Mouse (Mus musculus) adrenal gland, postnatal 4 days (tissue): ENCODE results near the gene Hsd11b2. TPM values are rescaled to one million over a fixed set of nuclear protein-coding genes. Genes with fewer than 3 reads are reported as not detected.

Experiments used
- DNase-seq, 2 experiments: peaks; one replicate each; pipeline ENCODE4 v3.0.0; 2021 to 2022; ENCODE audit warnings: low spot score in 2 of 2, mixed read lengths in 2 of 2
- total RNA-seq, 2 experiments: library from RNA; stranded (reverse); gene quantifications; 2 replicates each; pipeline ENCODE4 v1.2.3; 2021

Hsd11b2 gene
- total RNA-seq, 2 experiments from 2014 or later, result 3.7 to 15.0 TPM

GRCm38 (mm10) chr8:105483212-105484029 lies 35.1 kb upstream of the Hsd11b2 start:
- DNase-seq, result no peak

GRCm38 (mm10) chr8:105484030-105484368 lies 34.6 kb upstream of the Hsd11b2 start:
- DNase-seq, result no peak

- no peak for DNase-seq
Observed at GRCm38 (mm10) chr8:105484392-105484791, 34.2 kb upstream of the Hsd11b2 start.

- DNase-seq, result no peak
Observed at GRCm38 (mm10) chr8:105488082-105488481, 30.5 kb upstream of the Hsd11b2 start.

GRCm38 (mm10) chr8:105489281-105489680 lies 29.3 kb upstream of the Hsd11b2 start:
- DNase-seq, result no peak

GRCm38 (mm10) chr8:105493495-105493894 lies 25.1 kb upstream of the Hsd11b2 start:
- DNase-seq, result no peak

GRCm38 (mm10) chr8:105494566-105494965 lies 24.0 kb upstream of the Hsd11b2 start:
- no peak for DNase-seq

- DNase-seq, result no peak
Observed at GRCm38 (mm10) chr8:105495350-105496302, 22.9 kb upstream of the Hsd11b2 start.

GRCm38 (mm10) chr8:105496439-105497180 lies 21.9 kb upstream of the Hsd11b2 start, which contains the start of gene Zdhhc1:
Gene Zdhhc1, minus strand, starts transcription at chr8:105496902.
- peak; percentile 72 to 85 for DNase-seq

- DNase-seq, result no peak
Observed at GRCm38 (mm10) chr8:105499787-105500186, 18.8 kb upstream of the Hsd11b2 start.

GRCm38 (mm10) chr8:105504617-105505016 lies 13.9 kb upstream of the Hsd11b2 start:
- no peak for DNase-seq

GRCm38 (mm10) chr8:105506977-105507376 lies 11.6 kb upstream of the Hsd11b2 start:
- no peak for DNase-seq

- no peak for DNase-seq
Observed at GRCm38 (mm10) chr8:105508758-105509157, 9.8 kb upstream of the Hsd11b2 start.

GRCm38 (mm10) chr8:105509997-105510735 lies 8.4 kb upstream of the Hsd11b2 start:
- no peak for DNase-seq

GRCm38 (mm10) chr8:105514194-105514593 lies 4.4 kb upstream of the Hsd11b2 start:
- no peak for DNase-seq

- no peak for DNase-seq
Observed at GRCm38 (mm10) chr8:105514656-105515055, 3.9 kb upstream of the Hsd11b2 start.

- DNase-seq, result peak in 1 of 2 experiments; percentile 64
Observed at GRCm38 (mm10) chr8:105516018-105516645, 2.4 kb upstream of the Hsd11b2 start.

GRCm38 (mm10) chr8:105517346-105517745 lies 1.2 kb upstream of the Hsd11b2 start:
- no peak for DNase-seq

GRCm38 (mm10) chr8:105519591-105519990 lies 1.0 kb downstream of the Hsd11b2 start:
- DNase-seq, result no peak

GRCm38 (mm10) chr8:105520521-105520920 lies 2.0 kb downstream of the Hsd11b2 start:
- no peak for DNase-seq
